9 mouse cellular contexts compared by ENCODE assay signal in genomic region chr10:77152178-77152621, GRCm38 (mm10). TPM values are rescaled to one million over a fixed set of nuclear protein-coding genes. Genes with fewer than 3 reads are reported as not detected.
DNase-seq lines count a peak whose midpoint lies in the region; ATAC-seq lines count a peak whose summit lies in the region.
"Had no signal": no experiment of that assay in that cellular context is flagged by ENCODE, and none has a peak within 500 bp of the region (broad histone marks: within the 10 kb centered on the region; RNA-seq: fewer than 3 reads in every experiment).

No protein-coding gene starts in this region.

- DNase-seq in adrenal gland, adult (ENCODE audit: inconsistent age in 2 of 2, low spot score in 1 of 2), result peak; percentile 60 to 86
- DNase-seq in adrenal gland, adult 8-10 months, result no peak
- DNase-seq in adrenal gland, postnatal 14 days, result peak; percentile 61
- peak; percentile 76 for DNase-seq in midbrain, embryonic 10.5 days (ENCODE audit: low spot score)
- no peak for DNase-seq in frontal cortex, postnatal 25 days (ENCODE audit: low spot score in 2 of 2)
- DNase-seq in spleen, postnatal 10 days (ENCODE audit: low spot score in 2 of 2), result no peak

- H3K27ac ChIP-seq in intestine, embryonic 15.5 days, result no peak overlapping the region
- H3K27ac ChIP-seq in midbrain, embryonic 10.5 days (replicated peaks), result peak overlapping the region; percentile 86

- no peaks in the 10 kb centered on the region for H3K36me3 ChIP-seq in intestine, embryonic 15.5 days
- H3K36me3 ChIP-seq in midbrain, embryonic 10.5 days, result peaks cover 18% of the 10 kb centered on the region; the same call in 1 of the 2 replicates

- H3K4me2 ChIP-seq in intestine, embryonic 15.5 days (replicated peaks), result no peak overlapping the region

- 46% methylated on average over 2 of the region's 2 CpGs for whole genome bisulfite sequencing in intestine, embryonic 15.5 days
- WGBS in midbrain, embryonic 10.5 days, result 11% methylated on average over 2 of the region's 2 CpGs

- no peak overlapping the region for H3K4me3 ChIP-seq in intestine, embryonic 15.5 days (replicated peaks)
- peak overlapping the region; percentile 41; the same call in 1 of the 2 replicates for H3K4me3 ChIP-seq in midbrain, embryonic 10.5 days
- H3K4me3 ChIP-seq: erythroblast, embryonic 14.5 days had no signal

- H3K9me3 ChIP-seq in intestine, embryonic 15.5 days, result no peaks in the 10 kb centered on the region
- H3K9me3 ChIP-seq in midbrain, embryonic 10.5 days (replicated peaks), result no peaks in the 10 kb centered on the region

- ATAC-seq in intestine, embryonic 15.5 days, result peak; percentile 57
- no peak for ATAC-seq in erythroid progenitor cell, adult 5-6 weeks (replicated peaks; ENCODE audit: low FRiP score, poor library complexity, severe bottlenecking)

- H3K9ac ChIP-seq in intestine, embryonic 15.5 days, result no peak overlapping the region

- H3K27me3 ChIP-seq in intestine, embryonic 15.5 days (replicated peaks), result no peaks in the 10 kb centered on the region
- H3K27me3 ChIP-seq in midbrain, embryonic 10.5 days (ENCODE audit: low read depth, poor library complexity, severe bottlenecking), result no peaks in the 10 kb centered on the region

- H3K4me1 ChIP-seq in intestine, embryonic 15.5 days (replicated peaks), result peaks cover 31% of the 10 kb centered on the region
- peaks cover 77% of the 10 kb centered on the region for H3K4me1 ChIP-seq in midbrain, embryonic 10.5 days

RNA-seq across cellular contexts. Expression of gene Col18a1, which starts 14.1 kb away (rescaled TPM):
- total RNA-seq in adrenal gland, adult 8-10 months (2022), result 10 to 100 TPM; 41.9 to 49.0 (median 48.0) TPM
- 42.3 and 103 TPM in 2 replicates for total RNA-seq in adrenal gland, postnatal 14 days (2021)
- polyA plus RNA-seq in intestine, embryonic 15.5 days (2015; fragmentation: Nextera tagmentation; extraction: Ambion mirVana), result 59.5 and 59.7 TPM in 2 replicates
- polyA plus RNA-seq in midbrain, embryonic 10.5 days (2016; fragmentation: Nextera tagmentation; extraction: Ambion mirVana), result 146 and 155 TPM in 2 replicates
- not detected in 2 replicates for total RNA-seq in erythroid progenitor cell, adult 5-6 weeks (2015; ENCODE audit: low replicate concordance)
- 0.26 TPM in 1 of 2 replicates, not detected in the other for total RNA-seq in erythroid progenitor cell, adult 5-6 weeks (2017; ENCODE audit: low replicate concordance)

Comparison
In these comparisons a context has a peak if more than half of its experiments do, and no peak if none do; other contexts are left out.
1. DNase-seq: peak in adrenal gland, adult (2 of 2), adrenal gland, postnatal 14 days (single experiment) and midbrain, embryonic 10.5 days (single experiment); none in adrenal gland, adult 8-10 months (single experiment), frontal cortex, postnatal 25 days (0 of 2) and spleen, postnatal 10 days (0 of 2).
2. RNA of gene Col18a1, which starts 14.1 kb away (total RNA-seq): 42.3 to 103 TPM in adrenal gland, postnatal 14 days and 41.9 to 49.0 TPM in adrenal gland, adult 8-10 months; 0.26 TPM in erythroid progenitor cell, adult 5-6 weeks; every median in the first group is over 10 times any median in the second.